Mouse (Mus musculus) MEL (cell line): ENCODE measurements at regions not wholly inside any gene's neighbourhood (a gene's known extent, or its start where the extent isn't known, plus 50 kb on each side); places are given as distances from the start of the nearest gene placed in this dataset.
A peak's percentile ranks its signal among the peaks of the same experiment; 100 is the strongest.

ENCODE experiments used
- DNase-seq: peaks from one replicate; pipeline ENCODE4 v3.0.0; 2011; ENCODE audit warnings: low read depth, low spot score
- H3K27ac ChIP-seq: 2 replicates; pipeline ENCODE4 v1.5.1; 2012; ENCODE audit warnings: low read depth, mild to moderate bottlenecking, control low read depth, low read length, moderate library complexity; ENCODE audit not compliant: control insufficient read depth
- H3K27me3 ChIP-seq, 2 experiments: fragments of 150-350 bp in 1 of 2; sonication (generic) in 1 of 2; 2 replicates each; pipeline ENCODE4 v1.6.1; 2012; ENCODE audit warnings: low read length in 2 of 2, mild to moderate bottlenecking in 2 of 2, improper control_type of control experiment in 1 of 2, moderate library complexity in 1 of 2; ENCODE audit not compliant: insufficient read depth in 2 of 2, control insufficient read depth in 1 of 2
- H3K36me3 ChIP-seq, 2 experiments: 2 replicates each; pipeline ENCODE4 v1.6.1; 2012 to 2014; ENCODE audit warnings: low read length in 2 of 2, improper control_type of control experiment in 1 of 2, inconsistent platforms in 1 of 2, mild to moderate bottlenecking in 1 of 2; ENCODE audit not compliant: insufficient read depth in 2 of 2, control insufficient read depth in 1 of 2
- H3K4me1 ChIP-seq, 2 experiments: fragments of 150-350 bp in 1 of 2; sonication (generic) in 1 of 2; 2 replicates each; pipeline ENCODE4 v1.6.1; 2012; ENCODE audit warnings: low read length in 2 of 2, improper control_type of control experiment in 1 of 2, mild to moderate bottlenecking in 1 of 2; ENCODE audit not compliant: insufficient read depth in 2 of 2, control insufficient read depth in 1 of 2
- H3K4me3 ChIP-seq, 2 experiments: fragments of 150-350 bp in 1 of 2; sonication (generic) in 1 of 2; 2 replicates each; pipeline ENCODE4 v1.5.1; 2012; ENCODE audit warnings: low read depth in 2 of 2, low read length in 2 of 2, mild to moderate bottlenecking in 2 of 2, moderate library complexity in 2 of 2, control low read depth in 1 of 2, improper control_type of control experiment in 1 of 2; ENCODE audit not compliant: control insufficient read depth in 1 of 2, insufficient read depth in 1 of 2
- H3K79me2 ChIP-seq: 2 replicates; pipeline ENCODE4 v1.6.1; 2012; ENCODE audit warnings: mild to moderate bottlenecking, low read length, moderate library complexity; ENCODE audit not compliant: control insufficient read depth, poor library complexity, insufficient read depth
- H3K9ac ChIP-seq: 2 replicates; pipeline ENCODE4 v1.6.1; 2012; ENCODE audit warnings: low read depth, mild to moderate bottlenecking, control low read depth, low read length, moderate library complexity; ENCODE audit not compliant: control insufficient read depth, poor library complexity, severe bottlenecking
- H3K9me3 ChIP-seq: fragments of 150-350 bp; sonication (generic); replicated peaks from 2 replicates; pipeline ENCODE4 v1.6.1; 2012; ENCODE audit warnings: mild to moderate bottlenecking, low read length, improper control_type of control experiment, moderate library complexity; ENCODE audit not compliant: insufficient read depth
- CHD1 ChIP-seq: IDR thresholded peaks from 2 replicates; pipeline ENCODE4 v1.6.1; 2012; ENCODE audit warnings: low read depth, mild to moderate bottlenecking, inconsistent platforms, low read length, improper control_type of control experiment
- E2F4 ChIP-seq: IDR thresholded peaks from 2 replicates; pipeline ENCODE4 v1.6.1; 2011; ENCODE audit warnings: low read depth, low read length, improper control_type of control experiment, borderline replicate concordance
- EP300 ChIP-seq, 2 experiments: IDR thresholded peaks; 2 replicates each; pipeline ENCODE4 v1.6.1; 2011; ENCODE audit warnings: improper control_type of control experiment in 2 of 2, low read length in 2 of 2, low read depth in 1 of 2, mild to moderate bottlenecking in 1 of 2
- MAZ ChIP-seq: IDR thresholded peaks from 2 replicates; pipeline ENCODE4 v1.6.1; 2012; ENCODE audit warnings: low read depth, mild to moderate bottlenecking, inconsistent platforms, low read length, improper control_type of control experiment
- MEF2A ChIP-seq: IDR thresholded peaks from 2 replicates; pipeline ENCODE4 v1.6.1; 2014; ENCODE audit warnings: low read depth, mild to moderate bottlenecking, inconsistent platforms, low read length, improper control_type of control experiment; ENCODE audit not compliant: poor library complexity, insufficient replicate concordance, severe bottlenecking; ENCODE audit errors: extremely low read depth
- MYC ChIP-seq: IDR thresholded peaks from 2 replicates; pipeline ENCODE4 v1.6.1; 2011; ENCODE audit warnings: low read depth, mild to moderate bottlenecking, low read length, improper control_type of control experiment, moderate library complexity
- POLR2AphosphoS2 ChIP-seq: IDR thresholded peaks from 2 replicates; pipeline ENCODE4 v1.6.1; 2011; ENCODE audit warnings: low read length, improper control_type of control experiment
- RCOR1 ChIP-seq: IDR thresholded peaks from 2 replicates; pipeline ENCODE4 v1.6.1; 2012; ENCODE audit warnings: low read depth, mild to moderate bottlenecking, inconsistent platforms, low read length, improper control_type of control experiment
- TAL1 ChIP-seq: IDR thresholded peaks from 2 replicates; pipeline ENCODE4 v1.6.1; 2012; ENCODE audit warnings: mild to moderate bottlenecking, inconsistent platforms, low read length, moderate library complexity, mixed read lengths

- H3K36me3 ChIP-seq, result no peaks in the 10 kb centered on the region
- no peaks in the 10 kb centered on the region for H3K27me3 ChIP-seq
- no peak overlapping the region for H3K27ac ChIP-seq
- no peaks in the 10 kb centered on the region for H3K79me2 ChIP-seq
- H3K9ac ChIP-seq, result no peak overlapping the region
- DNase-seq, result peak; percentile 2
- TF ChIP-seq POLR2AphosphoS2 (no peak), MYC (no peak), CHD1 (no peak), E2F4 (no peak)
- no peaks in the 10 kb centered on the region for H3K4me1 ChIP-seq
- H3K4me3 ChIP-seq, result no peak overlapping the region
- H3K9me3 ChIP-seq, result no peaks in the 10 kb centered on the region
Measured at GRCm38 (mm10) chr10:98248311-98248710, 521.8 kb upstream of the C030005K15Rik start.

GRCm38 (mm10) chr10:98257980-98258707 lies 531.6 kb upstream of the C030005K15Rik start:
- H3K36me3 ChIP-seq, result no peaks in the 10 kb centered on the region
- no peaks in the 10 kb centered on the region for H3K4me1 ChIP-seq
- no peak overlapping the region for H3K27ac ChIP-seq
- no peak overlapping the region for H3K4me3 ChIP-seq
- TF ChIP-seq RCOR1, result no peak
- TF ChIP-seq EP300 (IDR thresholded peaks at IDR 0.05; ENCODE audit: low read depth in 1 of 2, low read length in 2 of 2), result no peak
- TF ChIP-seq, all 39 proteins: peak for 0
- Histone ChIP-seq H3K9me3 (no peaks in the 10 kb centered on the region), H3K79me2 (no peaks in the 10 kb centered on the region), H3K27me3 (no peaks in the 10 kb centered on the region), H3K9ac (no peak overlapping the region)
- no peak for DNase-seq

GRCm38 (mm10) chr10:98259283-98259682 lies 532.7 kb upstream of the C030005K15Rik start:
- TF ChIP-seq E2F4, result no peak
- TF ChIP-seq POLR2AphosphoS2, result no peak
- no peak for TF ChIP-seq TAL1
- TF ChIP-seq MEF2A, result no peak
- TF ChIP-seq MAZ, result no peak
- TF ChIP-seq, all 39 proteins: peak for 0
- no peaks in the 10 kb centered on the region for H3K4me1 ChIP-seq
- H3K27ac ChIP-seq, result no peak overlapping the region
- no peaks in the 10 kb centered on the region for H3K9me3 ChIP-seq
- no peak for DNase-seq
- H3K4me3 ChIP-seq, result no peak overlapping the region
- no peaks in the 10 kb centered on the region for H3K27me3 ChIP-seq
- no peaks in the 10 kb centered on the region for H3K79me2 ChIP-seq
- no peak overlapping the region for H3K9ac ChIP-seq
- H3K36me3 ChIP-seq, result no peaks in the 10 kb centered on the region
